Mouse (Mus musculus) urinary bladder, postnatal 25 days (tissue): ENCODE results near the gene Gabpb1.

ENCODE experiments used
- DNase-seq: peaks from one replicate; pipeline ENCODE4 v3.0.0; 2022; ENCODE audit warnings: low spot score

Gene Gabpb1

GRCm38 (mm10) chr2:126676122-126676515, at the start of gene Gabpb1:
Gabpb1 (minus strand) TSS chr2:126676337.
- DNase-seq = no peak

GRCm38 (mm10) chr2:126712950-126713349, 36.8 kb upstream of the Gabpb1 start:
- DNase-seq = no peak

- DNase-seq = no peak
Measured at GRCm38 (mm10) chr2:126712526-126712925, 36.4 kb upstream of the Gabpb1 start.

- no peak for DNase-seq
Measured at GRCm38 (mm10) chr2:126708361-126708760, 32.2 kb upstream of the Gabpb1 start.

- DNase-seq = no peak
Measured at GRCm38 (mm10) chr2:126707438-126707779, 31.3 kb upstream of the Gabpb1 start.

- peak; percentile 96 for DNase-seq
Measured at GRCm38 (mm10) chr2:126706759-126707437, 30.8 kb upstream of the Gabpb1 start, which contains the start of gene Usp8. Usp8 (plus strand) TSS chr2:126707328.

- no peak for DNase-seq
Measured at GRCm38 (mm10) chr2:126695285-126695684, 19.1 kb upstream of the Gabpb1 start.

- DNase-seq = no peak
Measured at GRCm38 (mm10) chr2:126691290-126691689, 15.2 kb upstream of the Gabpb1 start.

- DNase-seq = no peak
Measured at GRCm38 (mm10) chr2:126682937-126683336, 6.8 kb upstream of the Gabpb1 start.

- DNase-seq = no peak
Measured at GRCm38 (mm10) chr2:126682333-126682732, 6.2 kb upstream of the Gabpb1 start.

- no peak for DNase-seq
Measured at GRCm38 (mm10) chr2:126677366-126677765, 1.2 kb upstream of the Gabpb1 start.

- DNase-seq = peak; percentile 83
Measured at GRCm38 (mm10) chr2:126675169-126676121, 692 bp downstream of the Gabpb1 start.

- peak; percentile 49 for DNase-seq
Measured at GRCm38 (mm10) chr2:126674441-126675168, 1.5 kb downstream of the Gabpb1 start.

GRCm38 (mm10) chr2:126673317-126674242, 2.6 kb downstream of the Gabpb1 start:
- no peak for DNase-seq

GRCm38 (mm10) chr2:126668621-126669252, 7.4 kb downstream of the Gabpb1 start:
- DNase-seq = no peak

GRCm38 (mm10) chr2:126665984-126666383, 10.2 kb downstream of the Gabpb1 start:
- DNase-seq = no peak

GRCm38 (mm10) chr2:126663481-126663880, 12.7 kb downstream of the Gabpb1 start:
- DNase-seq = no peak

- no peak for DNase-seq
Measured at GRCm38 (mm10) chr2:126652929-126653328, 23.2 kb downstream of the Gabpb1 start.

GRCm38 (mm10) chr2:126647762-126648161, 28.4 kb downstream of the Gabpb1 start:
- DNase-seq = no peak

- no peak for DNase-seq
Measured at GRCm38 (mm10) chr2:126646461-126646860, 29.7 kb downstream of the Gabpb1 start.

- no peak for DNase-seq
Measured at GRCm38 (mm10) chr2:126644768-126645167, 31.4 kb downstream of the Gabpb1 start.
